Mouse (Mus musculus) frontal cortex, postnatal 14 days (tissue): Measurements from ENCODE around the gene Ankrd52.

Source experiments
- DNase-seq, 2 experiments: peaks; one replicate each; pipeline ENCODE4 v3.0.0; 2022; ENCODE audit warnings: low spot score in 2 of 2

The Ankrd52 gene

GRCm38 (mm10) chr10:128369599-128369998 is 7.3 kb upstream of the Ankrd52 start:
- DNase-seq, result no peak

DNA sequence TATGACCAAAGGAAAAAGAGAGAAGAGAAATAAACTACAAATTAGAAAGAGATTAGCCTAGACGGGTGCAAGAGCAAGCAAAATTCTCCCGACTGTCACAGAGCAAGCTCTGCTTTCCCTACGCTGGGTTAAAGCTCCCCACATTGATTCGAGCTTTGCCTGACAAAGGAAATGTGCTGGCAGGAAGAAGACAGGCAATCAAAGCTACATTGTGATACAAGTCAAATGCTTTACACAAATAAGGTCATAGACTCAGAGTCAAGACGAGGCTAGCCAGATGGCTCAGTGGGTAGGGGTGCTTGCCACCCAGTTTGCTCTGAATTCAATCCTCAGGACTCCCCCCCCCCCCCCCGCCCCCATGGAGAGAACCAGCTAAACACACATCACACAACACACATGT is 6.9 kb upstream of the Ankrd52 start:
- no peak for DNase-seq

DNA sequence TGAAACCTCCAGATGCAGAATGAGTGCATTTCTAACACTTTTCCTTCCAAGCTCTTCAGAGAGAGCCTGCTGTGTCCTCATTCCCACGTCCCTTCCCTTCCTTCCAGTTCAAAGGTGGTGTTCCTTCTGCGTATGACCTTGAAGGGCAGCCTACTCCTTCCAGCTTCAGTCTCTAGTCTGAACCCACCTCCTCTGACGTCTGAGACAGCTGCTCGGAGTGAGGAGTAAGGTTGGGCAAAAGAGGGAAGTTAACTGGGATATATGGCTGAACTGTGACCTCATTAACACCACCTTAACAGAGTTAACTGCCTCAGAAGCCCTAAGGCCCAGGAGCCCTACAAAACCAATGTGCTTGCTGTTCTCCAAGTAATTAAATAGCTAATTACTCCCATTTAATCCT is 6.3 kb upstream of the Ankrd52 start:
- DNase-seq, result no peak

DNA sequence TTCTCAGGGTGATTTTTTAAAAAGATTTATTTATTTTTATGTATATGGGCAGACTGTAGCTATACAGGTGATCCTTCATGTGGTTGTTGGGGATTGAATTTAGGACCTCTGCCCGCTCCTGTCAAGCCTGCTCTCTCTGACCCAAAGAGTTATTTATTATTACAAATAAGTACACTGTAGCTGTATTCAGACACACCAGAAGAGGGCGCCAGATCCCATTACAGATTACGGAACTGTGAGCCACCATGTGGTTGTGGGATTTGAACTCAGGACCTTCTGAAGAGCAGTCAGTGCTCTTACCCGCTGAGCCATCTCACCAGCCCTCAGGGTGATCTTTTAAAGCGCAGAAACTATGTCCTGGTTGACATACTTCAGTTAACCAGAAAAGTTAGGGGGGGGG is 4.8 kb upstream of the Ankrd52 start:
- DNase-seq, result no peak

- no peak for DNase-seq
Measured at GRCm38 (mm10) chr10:128372989-128373748, 3.7 kb upstream of the Ankrd52 start.

GRCm38 (mm10) chr10:128374393-128374792 is 2.5 kb upstream of the Ankrd52 start:
- no peak for DNase-seq

- DNase-seq, result no peak
Measured at GRCm38 (mm10) chr10:128376099-128376454, 838 bp upstream of the Ankrd52 start.

GRCm38 (mm10) chr10:128377222-128377939 is 466 bp downstream of the Ankrd52 start:
- DNase-seq, result peak in 1 of 2 experiments; percentile 47

- DNase-seq, result no peak
Measured at GRCm38 (mm10) chr10:128377940-128378448, 1.1 kb downstream of the Ankrd52 start.

- no peak for DNase-seq
Measured at GRCm38 (mm10) chr10:128378462-128378861, 1.5 kb downstream of the Ankrd52 start.

GRCm38 (mm10) chr10:128379260-128379659 is 2.3 kb downstream of the Ankrd52 start:
- DNase-seq, result no peak

- no peak for DNase-seq
Measured at GRCm38 (mm10) chr10:128380565-128380964, 3.6 kb downstream of the Ankrd52 start.

DNA sequence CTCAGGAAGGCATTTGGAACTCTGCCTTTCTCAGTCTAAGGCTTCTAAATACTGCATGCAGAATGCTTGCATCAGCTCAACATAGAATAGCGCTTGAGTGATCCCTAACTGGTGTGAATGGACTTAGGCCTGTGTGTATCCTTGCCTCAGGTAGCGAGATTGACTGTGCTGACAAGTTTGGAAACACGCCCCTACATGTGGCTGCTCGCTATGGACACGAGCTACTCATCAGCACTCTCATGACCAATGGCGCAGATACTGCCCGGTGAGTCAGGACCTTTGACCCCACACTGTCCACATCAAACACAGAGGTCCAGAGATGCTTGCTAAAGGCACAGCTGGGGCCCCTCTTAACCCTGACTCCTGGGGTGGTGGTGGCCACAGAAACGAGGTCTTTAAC is 5.6 kb downstream of the Ankrd52 start:
- DNase-seq, result no peak

DNA sequence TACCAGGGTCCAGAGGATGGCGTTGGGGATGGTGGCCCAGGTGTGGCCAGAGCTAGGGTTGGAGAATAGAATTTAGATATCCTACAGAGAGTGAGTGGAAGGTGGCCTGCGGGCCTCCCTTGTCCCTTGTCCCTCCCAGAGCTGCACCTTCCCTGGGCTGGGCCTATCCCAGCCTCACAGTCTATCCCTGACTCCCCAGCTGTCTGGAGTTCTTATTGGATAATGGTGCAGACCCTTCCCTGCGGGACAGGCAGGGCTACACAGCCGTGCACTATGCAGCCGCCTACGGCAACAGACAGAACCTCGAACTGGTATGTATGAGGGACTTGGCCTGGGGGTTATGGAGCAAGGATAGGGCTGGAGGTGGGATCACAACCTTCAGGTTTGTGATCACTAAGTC is 9.0 kb downstream of the Ankrd52 start:
- no peak for DNase-seq

GRCm38 (mm10) chr10:128388941-128389340 is 12.0 kb downstream of the Ankrd52 start:
- no peak for DNase-seq

DNA sequence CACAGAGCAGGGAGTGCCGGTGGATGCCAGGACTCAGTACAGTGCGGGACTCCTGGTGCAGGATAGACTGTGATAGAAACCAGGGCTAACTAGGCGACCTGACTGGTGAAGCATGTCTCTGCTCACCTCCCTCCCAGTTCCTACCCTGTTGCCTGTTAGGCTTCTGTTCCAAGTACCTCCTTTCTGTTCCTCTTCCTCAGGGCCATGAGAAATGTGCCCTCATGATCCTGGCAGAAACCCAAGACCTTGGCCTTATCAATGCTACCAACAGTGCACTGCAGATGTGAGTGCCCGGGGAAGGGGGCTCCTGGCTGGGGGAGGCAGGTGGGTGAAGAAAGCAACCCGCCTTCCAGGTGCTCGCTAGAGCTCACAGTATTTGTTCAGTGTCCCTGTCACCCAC is 12.7 kb downstream of the Ankrd52 start:
- DNase-seq, result no peak

GRCm38 (mm10) chr10:128390366-128390765 is 13.5 kb downstream of the Ankrd52 start:
- no peak for DNase-seq

- no peak for DNase-seq
Measured at GRCm38 (mm10) chr10:128391850-128392249, 14.9 kb downstream of the Ankrd52 start.

DNA sequence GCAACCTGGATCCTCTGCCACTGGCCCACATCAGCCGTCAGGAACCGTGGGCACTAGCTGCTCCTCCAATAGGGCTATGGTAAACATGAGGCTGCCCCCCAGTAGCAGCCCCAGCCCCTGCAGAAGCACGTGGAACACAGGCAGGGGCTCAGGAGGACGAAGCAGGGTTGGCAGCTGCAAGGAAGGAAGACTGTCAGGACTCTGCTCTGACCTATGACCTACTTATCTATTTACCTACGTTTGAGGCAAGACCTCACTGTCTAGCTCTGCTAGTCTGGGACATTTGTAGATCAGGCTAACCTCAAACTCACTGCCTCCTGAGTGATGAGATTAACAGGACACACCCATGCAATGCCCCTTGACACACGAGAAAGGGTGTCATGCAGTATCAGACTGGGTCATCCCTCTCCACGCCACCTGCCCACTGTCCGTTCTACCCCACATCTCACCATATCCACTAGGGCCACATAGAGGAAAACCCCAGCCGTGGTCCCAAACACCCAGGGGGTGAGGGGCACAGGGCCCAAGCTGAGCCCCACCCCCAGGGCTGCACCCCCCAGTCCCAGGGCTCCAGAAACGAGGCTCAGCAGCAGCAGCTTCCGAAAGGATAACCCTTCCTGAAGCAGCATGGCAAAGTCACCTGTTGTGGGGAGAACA is 19.2 kb downstream of the Ankrd52 start:
- no peak for DNase-seq

GRCm38 (mm10) chr10:128396716-128397264 is 19.9 kb downstream of the Ankrd52 start:
- no peak for DNase-seq

DNA sequence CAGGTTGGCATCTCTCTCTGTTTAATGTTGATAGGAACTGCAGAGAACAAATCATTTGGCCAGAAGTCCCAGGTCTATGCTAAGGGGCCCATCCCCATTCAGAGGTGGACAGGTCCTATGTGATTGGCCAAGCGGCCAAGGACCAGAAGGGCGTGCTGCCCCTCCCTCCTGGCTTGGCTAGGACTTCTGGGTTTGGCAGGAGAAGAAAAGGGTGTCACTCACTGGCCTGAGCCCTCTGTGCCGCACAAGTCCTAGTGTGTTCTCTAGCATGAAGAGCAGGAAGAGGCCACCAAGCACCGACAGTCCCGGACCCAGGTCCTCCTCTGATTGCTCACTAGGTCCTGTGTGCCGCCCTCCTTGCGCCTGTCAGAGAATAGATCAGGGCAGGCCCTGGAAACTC is 20.6 kb downstream of the Ankrd52 start:
- DNase-seq, result no peak

DNA sequence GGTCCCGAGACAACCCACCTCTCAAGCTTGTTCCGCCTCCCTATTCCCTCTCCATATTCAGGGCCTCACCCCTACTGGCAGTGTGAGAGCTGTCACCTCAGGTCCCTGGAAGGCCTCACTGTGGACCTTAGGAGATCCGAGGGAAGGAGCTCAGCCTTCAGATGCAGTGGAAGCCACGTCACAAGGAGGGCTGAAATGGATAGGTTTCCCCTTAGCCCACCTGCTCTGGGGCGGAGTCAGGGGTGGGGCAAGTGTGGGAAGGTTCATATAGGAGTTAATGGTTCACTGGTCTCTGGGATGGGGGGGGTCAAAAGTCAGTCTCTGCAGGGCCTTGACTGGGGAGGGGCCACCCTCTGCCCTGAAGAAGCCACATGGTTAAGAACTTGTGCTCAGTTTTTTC is 23.4 kb downstream of the Ankrd52 start:
- no peak for DNase-seq
